Mouse (Mus musculus) liver, postnatal 0 days (tissue): ENCODE data around the gene Ech1.

Experiments
- CTCF ChIP-seq: sonication (generic); IDR thresholded peaks from 2 replicates; pipeline ENCODE4 v1.5.1; 2016; ENCODE audit warnings: antibody characterized with exemption, low read depth
- EP300 ChIP-seq: IDR thresholded peaks from 2 replicates; pipeline ENCODE4 v1.6.1; 2016; ENCODE audit warnings: antibody characterized with exemption, low read depth, mild to moderate bottlenecking

DNA sequence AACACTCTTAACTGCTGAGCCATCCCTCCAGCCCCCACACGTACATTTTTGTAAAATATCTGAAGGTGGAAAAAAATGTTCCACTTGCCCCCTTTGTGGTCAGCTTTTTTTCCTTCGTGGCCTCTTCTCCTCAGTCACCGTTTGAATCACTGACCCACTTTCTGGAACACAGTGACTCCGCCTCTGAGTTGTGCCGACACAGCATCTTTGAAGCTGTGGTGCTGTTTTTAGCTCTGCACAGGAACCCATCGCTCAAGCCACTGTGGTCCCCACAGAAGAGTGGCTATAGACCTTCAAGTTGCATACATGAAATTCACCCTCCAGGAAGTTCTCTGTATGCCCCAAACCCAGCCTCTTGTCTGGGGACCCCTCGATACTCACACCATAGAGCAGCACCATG, 44.2 kb upstream of the Ech1 start:
- TF ChIP-seq CTCF (no peak), EP300 (no peak)
